Comparison of ENCODE assay signal across 9 mouse cellular contexts in genomic region chr13:70635591-70635990, GRCm38 (mm10). TPM values are rescaled to one million over a fixed set of nuclear protein-coding genes. Genes with fewer than 3 reads are reported as not detected.
DNase-seq lines count a peak whose midpoint lies in the region; ATAC-seq and TF ChIP-seq lines count a peak whose summit lies in the region.
"Had no signal": no experiment of that assay in that cellular context is flagged by ENCODE, and none has a peak within 500 bp of the region (broad histone marks: within the 10 kb centered on the region; RNA-seq: fewer than 3 reads in every experiment).

No protein-coding gene starts in this region.

- no peak for TF ChIP-seq CTCF in E14TG2a.4 (conservative IDR thresholded peaks at IDR 0.05; ENCODE audit: low read length)
- no peak for TF ChIP-seq CTCF in liver, postnatal 0 days (IDR thresholded peaks at IDR 0.05; ENCODE audit: low read depth)

- 0 out of 2 replicates have a peak overlapping the region, but pooled peaks have one; percentile 6 for H3K9ac ChIP-seq in heart, embryonic 14.5 days (ENCODE audit: low read length)
- H3K9ac ChIP-seq in forebrain, embryonic 13.5 days: no peak overlapping the region
- no peak overlapping the region for H3K9ac ChIP-seq in liver, postnatal 0 days (replicated peaks)

- no peak for ATAC-seq in heart, embryonic 14.5 days (ENCODE audit: insufficient number of reproducible peaks, insufficient read depth, low FRiP score, low read depth)
- ATAC-seq in forebrain, embryonic 13.5 days: no peak
- no peak for ATAC-seq in liver, postnatal 0 days

- peaks cover 13 to 27% of the 10 kb centered on the region in 2 experiments for H3K4me1 ChIP-seq in heart, embryonic 14.5 days (ENCODE audit: control insufficient read depth in 2 of 2, insufficient read depth in 2 of 2, low read length in 2 of 2)
- H3K4me1 ChIP-seq in E14TG2a.4 (replicated peaks; ENCODE audit: low read depth, low read length): peaks cover 61% of the 10 kb centered on the region
- peaks cover 32% of the 10 kb centered on the region for H3K4me1 ChIP-seq in forebrain, embryonic 13.5 days
- H3K4me1 ChIP-seq in liver, postnatal 0 days (ENCODE audit: insufficient read depth): peaks cover 11% of the 10 kb centered on the region

- no peak overlapping the region for H3K4me2 ChIP-seq in heart, embryonic 14.5 days (ENCODE audit: low read length)
- peak overlapping the region; percentile 88 for H3K4me2 ChIP-seq in forebrain, embryonic 13.5 days
- no peak overlapping the region for H3K4me2 ChIP-seq in liver, postnatal 0 days (ENCODE audit: low read depth, low read length)

- DNase-seq in heart, adult 8-10 months (ENCODE audit: low spot score): no peak
- DNase-seq in liver, postnatal 0 days: peak; percentile 7
- DNase-seq in adrenal gland, adult 18-20 months (ENCODE audit: low spot score in 2 of 2): no peak
- no peak for DNase-seq in adrenal gland, postnatal 4 days (ENCODE audit: low spot score in 2 of 2)
- DNase-seq in spleen, postnatal 36 days (ENCODE audit: low spot score in 2 of 2): no peak
- DNase-seq: heart, adult 2 months had no signal

- H3K4me3 ChIP-seq in heart, embryonic 14.5 days (ENCODE audit: control insufficient read depth in 1 of 2, insufficient read depth in 1 of 2, low read depth in 1 of 2, low read length in 2 of 2): no peak overlapping the region
- H3K4me3 ChIP-seq in E14TG2a.4 (replicated peaks; ENCODE audit: low read length): peak overlapping the region; percentile 89; the same call in 1 of the 2 replicates
- H3K4me3 ChIP-seq in forebrain, embryonic 13.5 days: peak overlapping the region; percentile 93
- H3K4me3 ChIP-seq in liver, postnatal 0 days (ENCODE audit: low read depth, low read length): no peak overlapping the region
- H3K4me3 ChIP-seq: heart, adult 2 months had no signal

- no peaks in the 10 kb centered on the region for H3K9me3 ChIP-seq in heart, embryonic 14.5 days (ENCODE audit: control insufficient read depth, low read length)
- H3K9me3 ChIP-seq in E14TG2a.4 (ENCODE audit: low read length): no peaks in the 10 kb centered on the region
- H3K9me3 ChIP-seq in forebrain, embryonic 13.5 days (replicated peaks): no peaks in the 10 kb centered on the region
- H3K9me3 ChIP-seq in liver, postnatal 0 days (ENCODE audit: low read length): no peaks in the 10 kb centered on the region

- no peaks in the 10 kb centered on the region for H3K27me3 ChIP-seq in heart, embryonic 14.5 days (ENCODE audit: control insufficient read depth, insufficient read depth, low read length)
- no peaks in the 10 kb centered on the region for H3K27me3 ChIP-seq in E14TG2a.4 (ENCODE audit: insufficient read depth, low read length)
- H3K27me3 ChIP-seq in forebrain, embryonic 13.5 days: no peaks in the 10 kb centered on the region
- no peaks in the 10 kb centered on the region for H3K27me3 ChIP-seq in liver, postnatal 0 days (ENCODE audit: insufficient read depth, low read length)

- 69% methylated on average over 2 of the region's 2 CpGs for WGBS in heart, embryonic 14.5 days
- WGBS in forebrain, embryonic 13.5 days: 56% methylated on average over 2 of the region's 2 CpGs
- WGBS in liver, postnatal 0 days (ENCODE audit: insufficient replicate concordance): 66% methylated on average over 2 of the region's 2 CpGs

- no peak for TF ChIP-seq EP300 in liver, postnatal 0 days (IDR thresholded peaks at IDR 0.05; ENCODE audit: low read depth)

- no peaks in the 10 kb centered on the region for H3K36me3 ChIP-seq in heart, embryonic 14.5 days (ENCODE audit: control insufficient read depth, insufficient read depth, low read length)
- H3K36me3 ChIP-seq in E14TG2a.4 (ENCODE audit: insufficient read depth, low read length): peaks cover 7% of the 10 kb centered on the region; the same call in 1 of the 2 replicates
- no peaks in the 10 kb centered on the region for H3K36me3 ChIP-seq in forebrain, embryonic 13.5 days (ENCODE audit: poor library complexity, severe bottlenecking)
- H3K36me3 ChIP-seq in liver, postnatal 0 days (replicated peaks; ENCODE audit: insufficient read depth, low read length): no peaks in the 10 kb centered on the region

- no peak overlapping the region for H3K27ac ChIP-seq in heart, embryonic 14.5 days (replicated peaks in 1 of 2; ENCODE audit: control insufficient read depth in 1 of 2, insufficient read depth in 1 of 2, low read depth in 2 of 2, low read length in 2 of 2)
- H3K27ac ChIP-seq in forebrain, embryonic 13.5 days: no peak overlapping the region
- H3K27ac ChIP-seq in liver, postnatal 0 days (ENCODE audit: low read depth): no peak overlapping the region
- H3K27ac ChIP-seq: heart, adult 2 months had no signal

RNA-seq across cellular contexts. Expression of gene Ice1, which starts 1.8 kb away (rescaled TPM):
- 18.2 and 19.5 TPM in 2 replicates for polyA plus RNA-seq in heart, embryonic 14.5 days (2014; fragmentation: Nextera tagmentation; extraction: Ambion mirVana)
- total RNA-seq in heart, adult 8-10 months (2022): 10 to 100 TPM; 24.3 to 30.9 (median 26.7) TPM
- 22.4 and 27.2 TPM in 2 replicates for polyA plus RNA-seq in forebrain, embryonic 13.5 days (2015; fragmentation: Nextera tagmentation; extraction: Ambion mirVana)
- polyA plus RNA-seq in liver, postnatal 0 days (2015; fragmentation: Nextera tagmentation; extraction: Ambion mirVana): 3.4 and 3.7 TPM in 2 replicates
- 10 to 100 TPM; 24.6 to 27.5 TPM for total RNA-seq in adrenal gland, adult 18-20 months (2021)
- total RNA-seq in adrenal gland, postnatal 4 days (2021): 10 to 100 TPM; 41.8 to 45.3 TPM

Comparison
In these comparisons a context has a peak if more than half of its experiments do, and no peak if none do; other contexts are left out.
1. H3K4me3 ChIP-seq: peak in E14TG2a.4 (single experiment) and forebrain, embryonic 13.5 days (single experiment); none in heart, embryonic 14.5 days (0 of 2) and liver, postnatal 0 days (single experiment).